Mouse (Mus musculus): ENCODE results near the gene Taf1b. TPM values are rescaled to one million over a fixed set of nuclear protein-coding genes. Genes with fewer than 3 reads are reported as not detected.
"Not testable (repeated sequence)": the region's sequence is repeated elsewhere in the genome, so short reads cannot be mapped to it uniquely, and the experiment has no call there.

The Taf1b gene
- polyA plus RNA-seq, 1 experiment from 2014 or later, result 31.5 TPM

- no peak for ATAC-seq (ENCODE audit: insufficient read depth)
- no peak overlapping the region for H3K4me2 ChIP-seq
- H3K4me1 ChIP-seq (ENCODE audit: insufficient read depth), result no peaks in the 10 kb centered on the region
- no peak for DNase-seq
- peaks cover 26% of the 10 kb centered on the region for H3K36me3 ChIP-seq (ENCODE audit: insufficient read depth)
- H3K27me3 ChIP-seq (ENCODE audit: insufficient read depth, low read length), result no peaks in the 10 kb centered on the region
- no peak overlapping the region for H3K9ac ChIP-seq
- 78% methylated on average over 3 of the region's 3 CpGs for WGBS
- no peak for TF ChIP-seq CTCF (IDR thresholded peaks at IDR 0.05; ENCODE audit: low read depth)
- no peak overlapping the region for H3K27ac ChIP-seq (ENCODE audit: low read depth)
- H3K4me3 ChIP-seq (ENCODE audit: low read depth, low read length), result no peak overlapping the region
- no peaks in the 10 kb centered on the region for H3K9me3 ChIP-seq (ENCODE audit: low read depth, low read length)
Observed at GRCm38 (mm10) chr12:24521076-24521475, 22.9 kb downstream of the Taf1b start.

GRCm38 (mm10) chr12:24525065-24525464, 26.9 kb downstream of the Taf1b start:
- WGBS, result 83% methylated on average over 7 of the region's 7 CpGs
- H3K4me3 ChIP-seq (ENCODE audit: low read depth, low read length); H3K4me1 ChIP-seq (ENCODE audit: insufficient read depth); ATAC-seq (ENCODE audit: insufficient read depth); H3K9ac ChIP-seq; DNase-seq; H3K27ac ChIP-seq (ENCODE audit: low read depth); H3K27me3 ChIP-seq (ENCODE audit: insufficient read depth, low read length); H3K9me3 ChIP-seq (ENCODE audit: low read depth, low read length); H3K4me2 ChIP-seq: not testable (repeated sequence)
- H3K36me3 ChIP-seq (ENCODE audit: insufficient read depth), result peaks cover 15% of the 10 kb centered on the region; the same call in 1 of the 2 replicates

GRCm38 (mm10) chr12:24536390-24536789, 38.2 kb downstream of the Taf1b start:
- DNase-seq, result no peak
- H3K36me3 ChIP-seq (ENCODE audit: insufficient read depth), result no peaks in the 10 kb centered on the region

GRCm38 (mm10) chr12:24537201-24537600, 39.0 kb downstream of the Taf1b start:
- H3K4me3 ChIP-seq (ENCODE audit: low read depth, low read length), result no peak overlapping the region
- H3K9ac ChIP-seq, result no peak overlapping the region
- no peaks in the 10 kb centered on the region for H3K27me3 ChIP-seq (ENCODE audit: insufficient read depth, low read length)
- H3K36me3 ChIP-seq (ENCODE audit: insufficient read depth), result no peaks in the 10 kb centered on the region
- no peak for TF ChIP-seq CTCF (IDR thresholded peaks at IDR 0.05; ENCODE audit: low read depth)
- WGBS, result 62% methylated on average over 2 of the region's 2 CpGs
- DNase-seq, result no peak
- no peaks in the 10 kb centered on the region for H3K4me1 ChIP-seq (ENCODE audit: insufficient read depth)
- ATAC-seq (ENCODE audit: insufficient read depth), result no peak
- no peak overlapping the region for H3K4me2 ChIP-seq
- H3K27ac ChIP-seq (ENCODE audit: low read depth), result no peak overlapping the region
- H3K9me3 ChIP-seq (ENCODE audit: low read depth, low read length), result no peaks in the 10 kb centered on the region

More at GRCm38 (mm10) chr12:24536390-24536789, 38.2 kb downstream of the Taf1b start:
- Histone ChIP-seq H3K9ac (no peak overlapping the region), H3K27me3 (ENCODE audit: insufficient read depth, low read length) (no peaks in the 10 kb centered on the region), H3K27ac (ENCODE audit: low read depth) (no peak overlapping the region), H3K4me1 (ENCODE audit: insufficient read depth) (no peaks in the 10 kb centered on the region), H3K9me3 (ENCODE audit: low read depth, low read length) (no peaks in the 10 kb centered on the region), H3K4me3 (ENCODE audit: low read depth, low read length) (no peak overlapping the region), H3K4me2 (no peak overlapping the region)
- TF ChIP-seq CTCF (IDR thresholded peaks at IDR 0.05; ENCODE audit: low read depth), result no peak
- 63% methylated on average over 5 of the region's 5 CpGs for WGBS
- ATAC-seq (ENCODE audit: insufficient read depth), result no peak

- 59% methylated on average over 4 of the region's 4 CpGs for WGBS
- no peaks in the 10 kb centered on the region for H3K4me1 ChIP-seq (ENCODE audit: insufficient read depth)
- TF ChIP-seq CTCF (IDR thresholded peaks at IDR 0.05; ENCODE audit: low read depth), result no peak
- H3K4me3 ChIP-seq (ENCODE audit: low read depth, low read length), result no peak overlapping the region
- no peaks in the 10 kb centered on the region for H3K27me3 ChIP-seq (ENCODE audit: insufficient read depth, low read length)
- H3K36me3 ChIP-seq (ENCODE audit: insufficient read depth), result no peaks in the 10 kb centered on the region
- H3K9me3 ChIP-seq (ENCODE audit: low read depth, low read length), result no peaks in the 10 kb centered on the region
- H3K27ac ChIP-seq (ENCODE audit: low read depth), result no peak overlapping the region
- no peak overlapping the region for H3K4me2 ChIP-seq
- no peak overlapping the region for H3K9ac ChIP-seq
- DNase-seq, result no peak
- ATAC-seq (ENCODE audit: insufficient read depth), result no peak
Observed at GRCm38 (mm10) chr12:24537965-24538364, 39.8 kb downstream of the Taf1b start.

GRCm38 (mm10) chr12:24541426-24542154, 43.4 kb downstream of the Taf1b start:
- no peak for ATAC-seq (ENCODE audit: insufficient read depth)
- Histone ChIP-seq H3K4me1 (ENCODE audit: insufficient read depth) (no peaks in the 10 kb centered on the region), H3K27me3 (ENCODE audit: insufficient read depth, low read length) (no peaks in the 10 kb centered on the region), H3K4me2 (no peak overlapping the region), H3K9ac (no peak overlapping the region), H3K4me3 (ENCODE audit: low read depth, low read length) (no peak overlapping the region), H3K36me3 (ENCODE audit: insufficient read depth) (0 out of 2 replicates have a peak, but pooled peaks cover 7% of the 10 kb centered on the region), H3K9me3 (ENCODE audit: low read depth, low read length) (no peaks in the 10 kb centered on the region), H3K27ac (ENCODE audit: low read depth) (no peak overlapping the region)
- WGBS, result 81% methylated on average over 16 of the region's 16 CpGs
- DNase-seq, result no peak
- no peak for TF ChIP-seq CTCF (IDR thresholded peaks at IDR 0.05; ENCODE audit: low read depth)

- peaks cover 12% of the 10 kb centered on the region; the same call in 1 of the 2 replicates for H3K36me3 ChIP-seq (ENCODE audit: insufficient read depth)
- no peak for ATAC-seq (ENCODE audit: insufficient read depth)
- H3K4me3 ChIP-seq (ENCODE audit: low read depth, low read length), result no peak overlapping the region
- WGBS, result 80% methylated on average over 8 of the region's 8 CpGs
- no peaks in the 10 kb centered on the region for H3K4me1 ChIP-seq (ENCODE audit: insufficient read depth)
- no peak for TF ChIP-seq CTCF (IDR thresholded peaks at IDR 0.05; ENCODE audit: low read depth)
- no peaks in the 10 kb centered on the region for H3K9me3 ChIP-seq (ENCODE audit: low read depth, low read length)
- H3K27me3 ChIP-seq (ENCODE audit: insufficient read depth, low read length), result no peaks in the 10 kb centered on the region
- no peak overlapping the region for H3K27ac ChIP-seq (ENCODE audit: low read depth)
- DNase-seq, result no peak
- no peak overlapping the region for H3K9ac ChIP-seq
- H3K4me2 ChIP-seq, result no peak overlapping the region
Observed at GRCm38 (mm10) chr12:24547686-24548085, 49.5 kb downstream of the Taf1b start.

All from lung, embryonic 14.5 days (tissue).